Mouse (Mus musculus) neutrophil, adult 5-6 weeks (primary cell): Measurements from ENCODE around the gene Slc25a39. TPM values are rescaled to one million over a fixed set of nuclear protein-coding genes. Genes with fewer than 3 reads are reported as not detected.
A peak's percentile ranks its signal among the peaks of the same experiment; 100 is the strongest.
"Not testable (repeated sequence)": the region's sequence is repeated elsewhere in the genome, so short reads cannot be mapped to it uniquely, and the experiment has no call there.

Experiments used
- ATAC-seq: fragments of 151-379, 151-347 bp; 2 replicates; pipeline ENCODE4 v1.8.0; 2017; ENCODE audit warnings: mild to moderate bottlenecking, moderate TSS enrichment; ENCODE audit not compliant: insufficient number of reproducible peaks, poor library complexity, low FRiP score, severe bottlenecking; ENCODE audit errors: extremely low read depth
- total RNA-seq: library from RNA; stranded (forward); fragments of 200-1000 nt; gene quantifications from 2 replicates; pipeline ENCODE4 v1.2.3, GENCODE M21; 2017

Gene Slc25a39
- total RNA-seq, 1 experiment from 2014 or later, result 31.0 TPM

DNA sequence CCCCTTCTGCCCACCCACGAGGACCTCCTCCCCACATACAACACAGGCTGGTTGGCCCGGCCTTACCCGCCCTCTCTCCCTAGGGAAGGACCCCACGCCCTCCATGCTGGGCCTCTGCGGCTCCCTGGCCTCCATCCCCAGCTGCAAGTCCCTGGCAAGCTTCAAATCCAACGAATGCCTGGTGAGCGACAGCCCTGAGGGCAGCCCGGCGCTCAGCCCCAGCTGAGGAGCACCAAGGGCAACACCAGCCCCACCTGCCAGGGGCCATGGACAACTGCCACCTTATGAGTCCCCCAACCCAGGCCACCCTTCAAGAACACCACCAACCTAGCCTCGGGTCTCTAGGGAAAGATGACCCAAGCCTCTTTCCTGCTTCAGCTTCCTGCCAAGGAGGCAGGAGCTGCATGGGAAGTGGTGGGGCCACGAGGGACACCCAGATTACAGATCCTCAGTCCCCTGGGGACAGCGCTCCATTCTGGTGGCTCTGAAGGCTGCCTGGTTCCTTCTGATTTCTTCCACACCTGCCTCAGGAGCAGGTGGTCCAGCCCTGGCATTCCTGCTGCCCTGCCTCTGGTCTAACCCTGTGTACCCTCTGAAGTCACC lies 5.7 kb downstream of the Slc25a39 start:
- ATAC-seq, result no peak

DNA sequence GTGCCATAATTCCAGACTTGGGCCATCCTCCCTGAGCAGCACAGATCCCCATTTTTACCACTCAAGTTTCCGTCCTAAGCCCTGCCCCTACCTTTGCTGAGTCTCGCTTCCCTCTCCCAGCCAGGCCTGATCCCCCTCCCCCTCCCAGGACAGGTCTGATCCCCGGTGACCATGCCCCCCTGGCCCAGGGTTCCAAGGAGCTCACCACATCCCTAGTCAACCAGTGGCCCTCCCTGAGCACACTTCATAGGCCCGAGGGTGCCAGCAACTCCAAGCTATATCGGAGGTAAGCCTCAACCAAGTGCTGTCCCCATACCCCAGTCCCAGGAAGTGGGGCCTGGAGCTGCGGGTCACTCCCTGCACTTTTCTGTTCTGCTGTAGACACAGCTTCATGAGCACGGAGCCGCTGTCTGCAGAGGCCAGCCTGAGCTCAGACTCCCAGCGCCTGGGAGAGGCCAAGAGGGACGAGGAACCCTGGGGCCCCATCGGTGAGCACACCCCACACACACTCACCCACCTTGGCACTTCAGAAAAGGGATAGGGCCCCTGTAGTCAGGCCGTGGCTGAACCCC lies 7.1 kb downstream of the Slc25a39 start:
- ATAC-seq, result no peak

GRCm38 (mm10) chr11:102399610-102400072 lies 8.1 kb downstream of the Slc25a39 start:
- no peak for ATAC-seq

GRCm38 (mm10) chr11:102399107-102399506 lies 8.6 kb downstream of the Slc25a39 start:
- no peak for ATAC-seq

DNA sequence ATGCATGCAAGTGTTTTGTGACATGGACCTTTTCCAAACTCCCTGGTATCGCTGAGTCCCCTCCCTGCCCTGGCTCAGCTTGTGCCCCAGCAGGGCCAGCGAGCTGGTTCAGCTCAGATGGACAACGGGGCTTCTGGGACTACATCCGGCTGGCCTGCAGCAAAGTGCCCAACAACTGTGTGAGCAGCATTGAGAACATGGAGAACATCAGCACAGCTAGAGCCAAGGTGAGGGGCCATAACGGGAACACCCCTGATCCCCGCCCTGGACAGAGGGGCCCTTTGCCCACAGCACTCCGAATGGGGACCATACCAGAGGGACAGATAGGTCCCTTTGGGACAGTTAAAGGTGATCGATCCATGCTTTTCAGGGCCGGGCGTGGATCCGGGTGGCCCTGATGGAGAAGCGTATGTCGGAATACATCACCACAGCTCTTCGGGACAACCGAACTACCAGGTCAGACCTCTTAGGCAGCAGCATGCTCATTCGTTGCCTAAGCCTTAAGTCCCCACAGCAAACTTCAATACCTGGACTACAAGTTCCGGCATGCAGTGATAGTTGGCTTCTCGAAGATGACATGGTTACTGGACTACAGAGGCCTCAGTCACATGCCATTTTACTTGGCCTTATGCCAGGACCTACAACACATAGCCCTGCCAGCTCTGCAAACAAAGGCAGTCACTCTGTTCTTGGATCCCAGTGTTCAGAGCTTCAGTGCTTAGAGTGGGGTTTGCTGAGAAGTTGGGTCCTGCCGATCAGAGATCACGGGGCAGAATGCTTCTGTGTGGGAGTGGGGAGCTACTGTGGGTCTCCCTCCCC lies 9.5 kb downstream of the Slc25a39 start:
- no peak for ATAC-seq

DNA sequence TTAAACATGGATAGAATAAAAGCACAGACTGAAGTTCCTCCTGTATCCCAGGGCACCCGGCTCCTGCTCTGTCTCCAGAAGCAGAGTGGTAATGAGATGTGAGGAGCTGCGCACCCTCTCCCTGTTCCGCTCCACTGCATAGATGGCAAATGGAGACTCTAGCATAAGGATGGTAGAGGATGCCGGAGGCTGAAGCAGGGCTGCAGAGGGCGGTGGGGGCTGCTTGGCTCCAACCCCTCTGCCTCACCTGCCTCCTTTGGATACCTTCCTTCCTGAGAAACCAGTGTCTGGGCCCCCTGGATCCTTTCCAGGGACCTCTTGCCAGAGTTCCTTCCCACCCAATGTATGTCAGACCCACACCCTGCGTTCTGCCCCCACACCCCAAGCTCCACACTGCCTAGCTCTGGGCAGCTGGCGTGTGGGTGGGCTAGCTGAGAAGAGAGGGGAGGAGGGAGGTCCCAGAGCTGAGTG lies 11.0 kb downstream of the Slc25a39 start:
- no peak for ATAC-seq

DNA sequence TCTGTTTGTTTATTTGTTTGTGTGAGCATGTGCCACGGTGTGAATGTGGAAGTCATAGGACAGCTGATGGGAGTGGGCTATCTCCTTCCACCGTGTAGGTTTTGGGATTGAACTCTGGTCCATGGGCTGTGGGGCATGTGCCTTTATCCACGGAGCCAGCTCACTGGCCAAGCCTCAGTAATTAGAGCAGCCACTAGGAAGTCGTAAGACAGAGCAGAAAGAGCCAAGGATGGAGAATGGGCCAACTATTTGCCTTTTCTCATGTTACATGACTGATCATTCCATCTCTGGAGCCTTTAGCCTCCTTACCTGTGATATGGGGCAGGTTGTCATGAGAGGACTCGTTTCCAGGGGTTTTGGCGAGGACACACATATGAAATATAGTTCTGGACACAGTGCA lies 11.5 kb downstream of the Slc25a39 start:
- ATAC-seq, result no peak

DNA sequence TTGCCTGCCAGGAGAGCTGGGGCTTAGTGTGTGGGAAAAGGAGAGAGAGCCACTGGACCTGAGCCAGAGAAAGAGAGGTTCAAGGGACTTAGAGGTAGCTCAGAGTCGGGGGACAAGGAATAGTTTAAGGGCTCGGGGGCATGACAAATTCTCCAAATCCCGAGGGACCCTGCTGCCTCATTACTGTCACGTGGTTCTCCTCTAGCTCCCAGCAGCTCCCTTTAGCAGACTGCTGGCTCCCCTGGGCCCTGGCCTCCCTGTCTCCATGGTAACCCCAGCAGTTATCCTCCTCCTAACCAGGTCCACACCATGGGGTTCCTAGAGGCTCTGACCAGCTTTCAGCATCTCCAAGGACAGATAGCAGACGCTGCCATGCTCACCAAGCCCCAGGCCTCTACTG lies 12.5 kb downstream of the Slc25a39 start:
- ATAC-seq, result no peak

DNA sequence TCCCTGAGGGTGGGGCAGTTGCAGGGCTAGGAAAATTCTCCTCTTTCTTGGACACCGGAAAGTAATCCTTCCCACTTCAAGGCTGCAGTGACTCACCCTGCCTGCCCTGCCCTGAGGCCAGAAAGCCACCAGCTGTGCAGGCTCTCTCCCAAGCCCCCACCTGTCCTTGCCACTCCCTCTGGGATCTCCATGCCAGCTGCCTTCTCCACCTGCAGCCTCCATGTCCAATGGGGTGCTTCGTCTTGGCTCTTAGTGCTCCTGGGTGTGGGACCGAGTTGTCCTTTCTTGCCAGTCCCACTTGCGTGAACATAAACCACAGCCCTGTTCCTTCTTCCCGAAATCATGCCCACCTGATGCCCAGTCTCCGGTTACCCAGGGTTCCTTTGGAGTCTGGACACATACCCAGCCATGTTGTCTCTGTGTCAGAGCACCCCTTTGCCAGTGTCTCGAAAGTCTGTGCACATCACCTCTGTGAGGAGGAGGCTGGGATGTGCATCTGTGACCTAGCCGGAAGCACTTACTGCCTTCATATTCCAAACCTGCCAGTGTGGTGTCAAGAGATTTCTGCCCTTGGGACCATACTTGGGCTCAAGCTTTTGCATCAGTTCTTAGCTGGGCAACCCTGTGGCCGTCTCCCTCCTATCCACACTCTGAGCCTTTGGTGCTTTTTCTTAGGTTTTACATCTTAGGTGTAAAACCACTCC lies 13.2 kb downstream of the Slc25a39 start:
- no peak for ATAC-seq

- no peak for ATAC-seq
Observed at GRCm38 (mm10) chr11:102393719-102394420, 13.9 kb downstream of the Slc25a39 start.

- peak; percentile 25; the same call in 1 of the 2 replicates for ATAC-seq
Observed at GRCm38 (mm10) chr11:102393238-102393634, 14.5 kb downstream of the Slc25a39 start, which contains the start of gene Rundc3a. Gene Rundc3a, plus strand, starts transcription at chr11:102393403.

- ATAC-seq, result no peak
Observed at GRCm38 (mm10) chr11:102392441-102393237, 15.1 kb downstream of the Slc25a39 start.

GRCm38 (mm10) chr11:102389436-102389835 lies 18.3 kb downstream of the Slc25a39 start:
- ATAC-seq, result not testable (repeated sequence)

DNA sequence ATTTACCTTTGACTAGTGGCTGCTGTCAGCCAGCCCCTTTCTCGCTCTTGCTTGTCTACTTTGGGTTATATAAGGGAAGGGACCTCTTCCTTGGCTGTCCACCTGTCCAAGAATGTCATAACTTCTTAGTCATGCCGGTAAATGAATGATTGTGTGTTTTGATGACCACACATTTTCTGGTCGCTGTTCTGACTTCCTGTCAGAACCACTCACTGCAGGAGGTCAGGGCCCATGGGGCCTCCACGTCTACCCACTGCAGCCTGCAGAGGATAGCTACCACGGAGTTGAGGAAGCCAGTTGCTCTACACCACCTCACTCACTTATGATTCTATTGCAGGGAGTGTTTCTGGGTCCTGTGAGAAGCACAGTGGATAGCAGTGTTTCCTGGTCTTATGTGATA lies 21.6 kb downstream of the Slc25a39 start:
- no peak for ATAC-seq

- no peak for ATAC-seq
Observed at GRCm38 (mm10) chr11:102385075-102385474, 22.7 kb downstream of the Slc25a39 start.

DNA sequence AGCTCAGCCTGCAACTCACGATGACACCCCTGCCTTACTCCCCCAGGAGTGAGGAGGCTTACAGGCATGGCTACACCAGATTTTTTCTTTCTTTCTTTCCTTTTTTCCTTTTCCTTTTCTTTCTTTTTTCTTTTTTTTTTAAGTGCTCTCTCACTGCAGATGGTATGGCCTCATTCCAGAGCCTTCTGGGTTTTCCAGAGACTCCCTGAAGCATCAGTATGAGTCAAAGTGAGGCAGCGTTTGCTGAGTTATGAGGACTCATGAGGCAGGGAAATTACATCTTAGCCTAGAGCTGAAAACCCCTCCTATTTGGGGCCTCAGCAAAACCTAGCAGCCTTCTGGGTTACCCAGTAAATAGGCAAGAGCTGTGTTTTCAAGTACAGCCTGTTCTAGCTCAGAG lies 23.3 kb downstream of the Slc25a39 start:
- no peak for ATAC-seq

- ATAC-seq, result no peak
Observed at GRCm38 (mm10) chr11:102383365-102384136, 24.2 kb downstream of the Slc25a39 start.
